Mouse (Mus musculus) heart, postnatal 0 days (tissue): Measurements from ENCODE around the gene Jph3.

Experiments
- CTCF ChIP-seq: IDR thresholded peaks from 2 replicates; pipeline ENCODE4 v1.5.1; 2016; ENCODE audit warnings: antibody characterized with exemption, control low read depth, low read depth
- EP300 ChIP-seq: IDR thresholded peaks from 2 replicates; pipeline ENCODE4 v1.6.1; 2016; ENCODE audit warnings: antibody characterized with exemption, low read depth

GRCm38 (mm10) chr8:121708406-121708805 is 21.0 kb upstream of the Jph3 start:
- TF ChIP-seq CTCF = no peak
- no peak for TF ChIP-seq EP300
